Mouse (Mus musculus): ENCODE measurements around the gene Esrrg. TPM values are rescaled to one million over a fixed set of nuclear protein-coding genes. Genes with fewer than 3 reads are reported as not detected.
A peak's percentile ranks its signal among the peaks of the same experiment; 100 is the strongest.

Gene Esrrg
- total RNA-seq, 2 experiments from 2014 or later: 10.8 to 20.8 TPM

GRCm38 (mm10) chr1:188077561-188078195 is 469.1 kb downstream of the Esrrg start:
- DNase-seq: peak; percentile 80 to 83

- DNase-seq: no peak
These were observed 471.8 kb downstream of the Esrrg start for GRCm38 (mm10) chr1:188080261-188080875.

DNA sequence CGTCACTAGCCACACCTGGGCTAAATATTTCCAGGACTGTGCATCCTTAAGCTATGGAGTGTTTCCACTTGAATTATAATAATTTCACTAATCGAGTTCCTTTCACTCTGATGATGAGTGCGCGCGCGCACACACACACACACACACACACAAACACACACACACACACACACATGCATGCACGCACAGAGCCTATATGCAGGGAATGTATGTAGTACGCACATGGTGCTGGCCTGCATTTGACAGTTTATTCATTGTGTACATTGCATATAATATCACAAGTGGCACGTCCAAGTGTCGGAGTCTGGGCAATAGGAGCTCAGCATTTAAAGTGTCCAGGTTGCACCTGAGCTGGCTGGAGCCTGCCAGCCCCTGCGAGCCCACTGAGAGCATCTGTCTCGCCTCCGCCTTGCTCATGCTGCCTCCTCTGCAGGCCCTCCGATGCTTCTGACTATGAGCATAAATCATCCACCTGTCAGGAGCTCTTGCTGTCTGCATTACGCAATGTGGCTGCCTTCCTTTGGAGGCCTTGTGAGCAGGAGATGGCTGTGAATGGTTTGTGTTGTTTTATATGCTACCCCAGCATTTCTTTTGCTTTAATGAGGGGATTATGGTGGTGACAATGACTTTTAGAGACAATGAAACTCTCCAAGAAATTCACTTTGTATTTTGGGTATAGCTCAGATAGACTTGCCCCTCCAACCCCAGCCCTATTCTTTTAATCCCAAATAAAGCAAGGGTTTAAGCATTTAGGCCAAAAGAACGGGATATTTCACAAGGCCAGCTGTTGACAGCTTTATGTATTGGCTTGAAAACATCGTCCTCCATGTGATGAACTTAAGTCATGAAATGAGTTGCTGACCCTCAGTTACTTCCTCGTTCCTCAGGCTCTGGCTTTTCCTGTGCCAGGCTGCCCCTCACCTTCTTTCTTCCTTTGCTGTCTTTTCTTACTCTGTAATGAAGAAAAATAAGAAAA is 474.4 kb downstream of the Esrrg start:
- peak; percentile 70 to 71 for DNase-seq

GRCm38 (mm10) chr1:188085116-188085879 is 476.7 kb downstream of the Esrrg start:
- DNase-seq: peak; percentile 30 to 42

- DNase-seq: peak in 1 of 2 experiments; percentile 22
These were observed 485.1 kb downstream of the Esrrg start for GRCm38 (mm10) chr1:188093724-188094123.

DNA sequence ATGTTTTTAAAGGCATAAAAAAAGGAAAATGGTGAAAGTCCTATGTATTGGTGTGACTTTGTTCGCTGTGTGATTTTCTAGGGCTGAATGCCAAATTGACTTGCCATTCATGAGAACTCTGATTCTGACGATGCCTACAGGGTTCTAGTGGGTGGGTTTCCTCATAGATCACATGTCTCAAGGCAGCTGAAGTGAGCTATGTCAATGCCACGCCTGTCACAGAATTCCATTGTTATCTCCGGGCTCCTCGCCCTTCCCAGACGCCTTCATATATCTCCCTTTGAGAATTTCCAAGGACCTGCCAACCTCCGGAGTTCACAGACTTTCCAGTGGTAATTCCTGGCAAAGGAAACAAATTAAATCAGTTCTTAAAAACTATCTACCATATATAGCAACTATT is 493.2 kb downstream of the Esrrg start:
- no peak for DNase-seq

DNA sequence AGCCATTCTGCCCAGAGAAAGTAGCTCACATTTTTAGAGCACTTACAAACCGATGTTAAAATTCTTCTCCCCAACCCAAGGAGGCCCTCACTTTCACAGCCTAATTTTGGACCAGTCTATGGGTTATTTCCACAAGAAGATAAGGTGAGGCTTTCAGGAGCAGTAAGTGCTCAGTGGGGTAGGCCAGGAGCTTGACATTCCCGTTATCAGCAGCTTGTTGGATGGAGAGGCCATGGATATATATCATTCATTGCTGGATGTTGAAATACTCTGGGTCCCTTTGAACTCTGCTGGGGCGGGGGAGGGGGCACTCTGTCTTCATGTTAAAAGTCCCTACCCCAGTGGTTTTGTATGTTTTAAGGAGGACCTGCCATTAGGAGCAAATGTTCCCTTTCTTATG is 494.6 kb downstream of the Esrrg start:
- DNase-seq: no peak

GRCm38 (mm10) chr1:188105516-188105915 is 496.9 kb downstream of the Esrrg start:
- DNase-seq: no peak

GRCm38 (mm10) chr1:188107946-188108345 is 499.4 kb downstream of the Esrrg start:
- DNase-seq: no peak

DNA sequence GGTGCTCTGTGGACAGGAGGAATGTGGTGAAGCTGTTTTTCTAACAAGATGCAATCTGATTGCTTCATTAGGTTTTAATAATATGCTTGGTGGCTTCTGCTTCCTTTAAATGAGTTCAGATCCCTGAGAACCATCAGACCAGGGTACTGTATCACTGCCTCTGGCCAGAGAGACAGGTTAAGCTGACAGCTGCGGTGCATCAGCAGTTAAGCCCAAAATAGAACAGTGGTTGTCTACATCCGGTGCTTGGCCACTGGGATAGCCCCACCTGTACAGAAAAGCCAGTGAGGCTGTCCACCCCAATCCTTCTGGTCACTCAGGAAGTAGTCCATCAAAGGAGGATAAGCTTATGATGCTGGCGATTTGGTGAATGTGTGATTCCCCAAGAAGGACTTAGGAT is 503.0 kb downstream of the Esrrg start:
- DNase-seq: no peak

- no peak for DNase-seq
These were observed 504.6 kb downstream of the Esrrg start for GRCm38 (mm10) chr1:188113240-188113639.

- DNase-seq: peak; percentile 86 to 90
These were observed 509.5 kb downstream of the Esrrg start for GRCm38 (mm10) chr1:188118125-188118524.

DNA sequence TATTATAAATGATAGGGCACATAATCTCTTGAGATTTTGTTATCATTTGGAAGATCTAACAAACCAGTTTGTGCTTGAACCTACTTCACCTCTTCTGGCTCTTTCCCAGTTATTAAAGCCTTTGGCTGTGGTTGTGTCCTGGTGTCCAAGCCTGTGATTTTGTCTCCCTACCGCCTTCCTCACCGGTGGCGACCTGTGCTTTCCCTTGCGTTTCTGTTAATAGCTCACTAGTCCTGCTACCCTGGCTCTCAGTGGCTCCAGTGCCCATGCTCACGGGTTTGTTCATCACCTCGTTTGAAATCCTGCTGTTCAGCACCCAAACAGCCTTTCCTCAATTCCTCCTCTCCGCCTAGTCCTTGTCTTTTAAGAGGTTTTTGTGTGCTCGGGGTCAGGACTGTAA is 511.2 kb downstream of the Esrrg start:
- DNase-seq: no peak

DNA sequence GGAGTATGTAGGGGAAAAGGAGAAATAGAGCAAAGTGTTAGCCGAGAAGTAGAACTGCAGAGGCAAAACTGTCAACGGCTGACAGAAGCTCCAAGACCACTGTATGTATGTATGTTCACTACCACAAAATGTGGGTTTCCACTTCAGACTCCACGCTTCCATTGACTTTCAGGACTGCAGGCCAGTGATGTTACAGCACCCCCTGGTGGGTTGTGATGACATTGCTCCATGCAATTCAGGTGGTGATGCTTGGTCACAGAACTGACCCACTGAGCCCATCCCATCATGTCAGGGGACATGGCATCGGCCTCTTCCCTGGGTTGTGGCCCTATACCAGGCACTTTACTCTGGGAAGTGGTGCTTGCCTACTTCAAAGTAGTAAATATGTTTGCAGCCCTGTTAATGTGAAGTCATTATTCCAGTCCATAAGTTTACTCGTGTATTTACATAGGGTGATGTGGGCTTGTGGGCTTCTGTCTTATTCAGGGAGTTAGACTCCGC is 517.0 kb downstream of the Esrrg start:
- DNase-seq: no peak

- peak; percentile 17 to 33 for DNase-seq
These were observed 527.5 kb downstream of the Esrrg start for GRCm38 (mm10) chr1:188136126-188136525.

GRCm38 (mm10) chr1:188139473-188139872 is 530.9 kb downstream of the Esrrg start:
- DNase-seq: peak in 1 of 2 experiments; percentile 48

GRCm38 (mm10) chr1:188140221-188140620 is 531.6 kb downstream of the Esrrg start:
- peak in 1 of 2 experiments; percentile 55 for DNase-seq

DNA sequence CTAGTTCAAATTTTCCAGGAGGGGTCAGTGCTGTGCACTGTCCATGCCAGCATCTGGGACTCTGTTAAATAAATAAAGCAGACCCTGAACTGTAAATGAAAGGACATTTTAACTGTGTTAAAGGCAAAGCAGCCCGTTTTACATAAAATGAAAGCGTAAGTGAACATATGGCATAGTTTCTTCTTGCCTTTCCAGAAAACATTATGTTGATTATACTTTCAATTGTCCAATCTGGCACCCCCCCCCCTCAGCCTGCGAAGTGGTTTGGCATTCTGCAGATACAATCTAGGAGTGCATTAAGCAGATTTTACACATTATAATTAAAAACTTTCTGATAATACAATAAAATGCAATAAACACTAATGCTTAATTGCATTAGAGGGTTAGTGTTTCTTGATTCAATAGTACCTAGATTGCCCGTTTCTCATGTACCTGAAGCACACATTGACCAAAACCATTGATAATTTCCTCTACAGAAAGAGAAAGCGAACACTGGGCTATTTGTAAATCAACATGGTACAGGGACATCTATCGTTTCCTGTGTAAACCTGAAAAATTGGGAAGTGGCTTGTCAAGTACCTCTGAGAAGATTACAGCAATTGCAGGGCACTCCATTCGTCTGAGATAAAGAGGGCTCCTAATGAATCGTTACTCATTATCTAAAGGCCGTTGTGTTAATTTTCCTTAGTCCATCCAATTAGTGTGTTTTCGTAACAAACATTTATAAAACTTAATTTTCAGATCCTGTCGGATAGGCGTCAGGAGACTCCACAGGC is 539.0 kb downstream of the Esrrg start:
- no peak for DNase-seq

GRCm38 (mm10) chr1:188151066-188151465 is 542.5 kb downstream of the Esrrg start:
- DNase-seq: no peak

DNA sequence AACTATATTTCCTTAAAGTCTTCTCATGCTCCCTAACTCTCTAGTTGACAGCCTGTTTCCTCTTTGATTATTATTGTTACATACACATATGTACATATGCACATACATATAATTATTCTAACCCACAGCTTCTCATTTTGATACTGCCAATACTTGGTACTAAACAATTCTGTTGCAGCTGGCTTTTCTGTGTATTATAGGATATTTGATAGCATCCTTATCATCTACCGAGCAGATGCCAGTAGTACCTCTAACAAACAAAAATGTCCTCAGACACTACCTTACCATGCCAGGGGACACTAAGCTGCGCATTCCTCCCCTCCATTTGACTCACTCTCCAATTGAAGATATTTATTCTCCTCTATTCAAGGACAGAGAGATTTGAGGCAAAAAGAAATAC is 543.4 kb downstream of the Esrrg start:
- DNase-seq: no peak

- DNase-seq: no peak
These were observed 545.1 kb downstream of the Esrrg start for GRCm38 (mm10) chr1:188153665-188154064.

All from adrenal gland, postnatal 36 days (tissue).